Mouse (Mus musculus): ENCODE results near the gene Prps1l3. TPM values are rescaled to one million over a fixed set of nuclear protein-coding genes. Genes with fewer than 3 reads are reported as not detected.
"Not testable (repeated sequence)": the region's sequence is repeated elsewhere in the genome, so short reads cannot be mapped to it uniquely, and the experiment has no call there.

Gene Prps1l3
- total RNA-seq (2022) = 10 to 100 TPM; 14.1 to 16.2 (median 15.3) TPM

DNA sequence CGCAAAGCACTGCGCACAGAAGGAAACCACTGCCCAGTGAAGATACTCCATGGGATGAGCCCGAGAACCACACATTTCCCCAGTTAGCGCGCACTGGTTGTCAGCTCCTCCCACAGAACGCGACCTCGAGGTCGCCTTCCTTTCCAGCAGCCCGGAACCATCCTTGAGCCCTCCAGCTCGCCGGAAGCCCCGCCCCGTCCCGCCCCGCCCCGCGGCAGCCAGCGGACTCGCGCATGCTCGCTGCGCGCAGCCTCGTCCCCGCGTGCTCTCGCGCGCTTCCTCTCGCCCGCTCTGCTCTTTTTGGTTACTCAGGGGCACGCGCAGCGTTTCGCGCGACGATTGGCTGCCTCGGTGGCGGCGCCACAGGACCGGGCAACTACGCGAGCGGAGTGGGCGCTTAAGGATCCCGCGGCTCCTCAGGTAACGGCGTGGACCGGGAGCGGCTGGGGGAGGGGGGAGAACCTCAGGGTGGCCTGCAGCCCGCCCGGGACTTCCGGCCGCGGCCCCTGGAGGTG, at the start of gene Prps1l3, which contains the start of gene Mipol1:
TSS of gene Prps1l3 (plus strand) at position 221 of the 515 bp plus-strand sequence.
TSS of gene Mipol1 (plus strand) at position 236 of the 515 bp plus-strand sequence.
- peak; percentile 70 to 82 for DNase-seq (ENCODE audit: low spot score in 2 of 2)

DNA sequence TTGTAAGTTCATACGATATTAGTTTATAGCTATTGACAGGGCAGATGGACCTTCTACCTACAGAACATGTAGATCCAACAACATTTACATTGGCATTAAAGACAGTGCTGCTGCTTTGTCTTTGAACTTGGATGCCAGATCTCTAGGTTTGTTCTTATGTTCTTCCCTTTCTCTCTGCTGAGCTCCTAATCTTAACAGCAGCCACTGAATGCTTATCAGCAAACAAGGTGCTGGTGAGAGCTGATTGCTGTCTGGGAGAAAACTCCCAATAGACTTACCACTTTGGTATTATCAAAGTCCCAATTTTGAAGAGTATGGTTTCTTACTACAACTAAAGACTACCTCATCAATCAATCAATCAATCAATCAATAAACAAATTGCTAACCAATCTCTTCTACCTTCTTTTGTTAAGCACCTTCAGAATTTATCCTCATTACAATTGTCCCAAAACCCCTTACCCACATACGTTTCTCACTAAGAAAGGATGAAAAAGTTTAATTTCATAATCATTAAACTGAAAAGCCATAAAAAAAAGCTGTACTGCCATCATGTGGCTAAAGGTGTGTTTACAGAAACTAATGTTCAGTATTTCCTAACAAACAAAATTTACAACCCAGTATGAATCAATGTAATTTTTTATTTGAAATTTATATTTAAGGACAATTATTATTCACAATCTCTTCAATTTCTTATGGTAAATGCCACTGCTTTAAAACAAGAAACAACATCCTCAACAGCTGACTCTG, 45.6 kb upstream of the Prps1l3 start:
- DNase-seq (ENCODE audit: low spot score in 2 of 2) = no peak

DNA sequence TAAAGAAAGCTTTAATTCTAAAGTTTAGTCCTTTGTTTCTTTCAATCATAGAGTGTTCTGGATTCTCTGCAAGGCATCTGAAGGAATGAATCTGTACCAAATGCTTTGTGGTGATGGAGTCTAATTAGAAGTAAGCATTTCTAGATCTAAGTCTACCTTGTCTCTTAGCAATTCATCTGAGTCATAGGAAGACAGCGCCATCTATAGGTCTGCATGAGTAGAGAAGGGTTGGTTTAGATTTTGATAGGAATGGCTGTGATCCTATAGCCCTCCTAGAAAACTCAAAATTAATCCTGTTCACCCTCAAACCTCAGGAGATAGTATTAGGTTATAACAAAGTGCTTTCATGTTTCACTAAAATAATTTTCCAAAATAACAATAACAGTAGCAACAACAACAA, 44.7 kb upstream of the Prps1l3 start:
- DNase-seq (ENCODE audit: low spot score in 2 of 2) = no peak

DNA sequence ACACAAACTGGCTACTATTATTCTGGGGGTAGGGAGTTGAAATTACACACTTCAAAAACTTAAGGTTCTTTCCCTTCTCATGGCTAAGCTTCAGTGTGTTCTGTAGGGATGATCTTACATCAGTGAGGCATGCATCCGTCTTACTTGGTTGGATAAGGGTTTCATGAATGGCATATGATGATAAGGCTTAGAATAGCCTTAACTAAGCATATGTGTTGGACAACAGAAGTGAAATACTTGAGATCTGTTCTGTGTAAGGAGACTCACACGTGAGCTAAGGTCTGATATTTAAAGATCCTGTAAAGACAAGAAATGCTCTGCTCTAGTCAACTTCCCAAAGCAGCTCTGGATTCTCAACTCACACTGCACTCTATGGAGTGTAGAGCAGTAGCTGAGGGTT, 44.1 kb upstream of the Prps1l3 start:
- DNase-seq (ENCODE audit: low spot score in 2 of 2) = no peak

DNA sequence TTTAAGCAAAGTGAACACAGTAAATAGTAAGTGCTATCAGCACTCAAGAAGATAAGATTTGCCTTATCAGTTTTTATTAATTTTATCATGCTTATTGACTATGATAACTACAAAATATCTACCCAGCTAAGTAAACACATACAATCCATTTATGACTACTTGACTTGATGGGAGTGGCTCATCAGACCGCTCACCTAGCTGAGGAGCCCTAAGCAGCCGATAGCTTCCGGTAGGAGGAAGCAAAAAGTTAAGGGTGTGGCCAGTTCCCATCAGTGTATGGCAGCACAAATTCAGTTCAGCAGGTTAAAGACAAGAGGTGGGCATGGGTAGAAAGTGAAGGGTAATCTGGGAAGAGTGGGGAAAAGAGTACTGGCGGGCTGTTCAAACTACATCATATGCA, 43.2 kb upstream of the Prps1l3 start:
- DNase-seq (ENCODE audit: low spot score in 2 of 2) = no peak

DNA sequence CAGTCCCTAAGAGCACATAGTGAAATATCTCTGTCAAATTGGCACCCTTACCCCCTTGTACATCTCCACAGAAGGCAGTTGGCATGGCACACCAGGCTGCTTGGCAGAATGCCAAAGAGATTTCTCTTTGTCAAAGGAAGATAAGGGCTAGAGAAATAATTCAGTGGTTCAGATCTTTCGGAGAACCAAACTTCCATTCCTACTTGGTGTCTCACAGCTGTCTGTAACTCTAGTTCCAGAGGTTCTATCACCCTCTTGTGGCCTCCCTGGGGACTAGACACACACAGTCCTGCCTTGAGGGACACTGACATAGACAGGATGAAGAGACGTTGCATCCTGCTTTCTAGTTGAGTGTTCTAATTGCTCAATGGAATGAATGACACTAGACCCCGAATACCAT, 35.6 kb upstream of the Prps1l3 start:
- DNase-seq (ENCODE audit: low spot score in 2 of 2) = no peak

DNA sequence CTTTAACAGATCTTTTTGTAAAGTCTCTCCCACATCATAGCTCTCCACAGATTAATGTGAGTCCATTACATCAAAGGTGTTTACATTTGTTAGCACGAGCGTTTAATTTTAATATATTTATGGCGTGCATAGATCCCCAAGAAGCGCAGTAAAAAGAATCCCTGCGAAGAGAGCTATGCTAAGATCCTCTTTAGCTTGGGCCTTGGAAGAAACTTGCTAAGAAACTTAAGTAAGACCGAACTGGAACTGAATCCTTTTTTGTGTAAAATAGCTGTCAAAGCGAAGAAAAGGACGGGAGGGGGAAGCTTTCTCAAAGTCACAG, 34.0 kb upstream of the Prps1l3 start:
- DNase-seq (ENCODE audit: low spot score in 2 of 2) = no peak

DNA sequence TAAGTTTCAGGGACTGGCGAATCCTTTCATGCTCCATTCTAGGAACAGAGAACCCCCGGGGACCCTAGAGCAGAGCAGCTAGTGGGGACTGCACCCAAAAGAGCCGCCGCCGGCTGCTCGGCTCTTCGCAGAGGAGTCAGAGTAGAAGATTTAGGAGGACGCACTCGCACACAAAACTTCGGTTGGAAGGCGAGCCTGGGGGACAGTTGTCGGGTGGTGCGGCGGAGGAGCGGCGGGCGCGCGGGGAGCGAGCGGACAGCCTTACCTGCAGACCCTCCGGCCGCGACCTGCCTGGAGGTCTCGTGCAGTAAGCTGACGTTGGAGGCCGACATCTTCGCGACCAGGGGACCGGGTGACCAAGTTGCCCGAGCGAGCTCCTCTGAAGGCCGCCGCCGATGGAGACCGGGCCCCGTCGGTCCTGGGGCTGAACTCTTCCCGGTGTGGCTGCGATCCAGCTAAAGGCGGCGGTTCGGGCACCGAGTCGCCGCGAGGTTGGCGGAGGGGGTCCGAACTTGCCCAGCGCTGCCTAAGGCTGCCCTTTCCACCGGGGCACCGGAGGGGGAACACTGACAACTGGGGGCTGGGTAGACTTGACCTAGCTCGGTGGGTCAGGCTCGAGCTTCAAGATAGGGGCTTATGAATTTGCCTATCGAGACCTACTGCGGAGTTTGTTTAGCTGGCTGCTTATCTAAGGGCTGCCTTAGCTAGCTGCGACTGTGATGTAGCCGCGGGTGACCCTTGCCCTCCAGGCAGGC, 33.4 kb upstream of the Prps1l3 start:
- DNase-seq (ENCODE audit: low spot score in 2 of 2) = peak in 1 of 2 experiments; percentile 3

DNA sequence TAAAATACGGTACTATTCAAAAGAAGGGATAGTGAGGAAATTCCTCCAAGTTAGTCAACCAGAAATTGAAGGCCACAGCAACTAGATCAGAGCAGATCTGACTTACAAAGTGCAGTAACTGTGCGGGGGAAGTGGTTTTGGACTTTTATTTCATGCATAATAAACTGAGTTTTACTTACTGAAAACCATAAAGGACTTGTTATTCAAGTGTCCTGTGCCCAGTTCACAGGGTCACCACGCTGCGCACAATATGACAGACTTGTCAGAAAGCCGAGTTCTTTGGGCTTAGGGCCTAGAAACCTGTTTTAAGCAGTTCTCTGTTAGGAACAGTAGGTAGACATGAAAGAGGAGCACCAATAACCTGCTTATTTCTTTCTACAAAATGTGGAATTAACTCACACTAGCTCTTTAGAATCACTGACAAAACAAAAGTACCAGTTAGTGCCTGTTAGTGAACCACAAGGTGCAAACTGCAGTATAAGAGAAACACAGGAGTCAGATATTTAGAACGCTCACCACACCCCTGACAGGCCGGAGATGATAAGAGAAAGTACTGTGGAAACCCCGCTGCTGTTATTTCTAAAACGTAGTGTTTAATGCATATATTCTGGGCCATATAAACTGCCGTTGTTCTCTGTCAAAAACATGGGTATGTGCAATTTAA, 32.7 kb upstream of the Prps1l3 start, which contains the start of gene Slc25a21:
TSS of gene Slc25a21 (minus strand) at position 110 of the 664 bp plus-strand sequence.
- no peak for DNase-seq (ENCODE audit: low spot score in 2 of 2)

DNA sequence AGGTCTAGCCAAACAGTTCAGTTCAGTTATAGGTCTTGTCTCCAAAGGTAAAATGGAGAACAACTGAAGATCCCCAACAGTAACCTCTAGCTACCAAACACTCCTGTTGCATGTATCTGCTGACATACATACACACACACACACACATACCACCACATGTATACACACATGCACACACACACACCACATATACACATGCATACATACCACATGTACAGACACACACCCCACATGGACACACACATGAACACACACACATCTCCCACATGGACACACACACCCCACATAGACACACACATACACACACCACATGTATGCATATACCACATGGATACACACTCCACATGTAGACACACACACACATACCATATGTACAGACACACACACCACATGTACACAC, 31.9 kb upstream of the Prps1l3 start:
- DNase-seq (ENCODE audit: low spot score in 2 of 2) = no peak

DNA sequence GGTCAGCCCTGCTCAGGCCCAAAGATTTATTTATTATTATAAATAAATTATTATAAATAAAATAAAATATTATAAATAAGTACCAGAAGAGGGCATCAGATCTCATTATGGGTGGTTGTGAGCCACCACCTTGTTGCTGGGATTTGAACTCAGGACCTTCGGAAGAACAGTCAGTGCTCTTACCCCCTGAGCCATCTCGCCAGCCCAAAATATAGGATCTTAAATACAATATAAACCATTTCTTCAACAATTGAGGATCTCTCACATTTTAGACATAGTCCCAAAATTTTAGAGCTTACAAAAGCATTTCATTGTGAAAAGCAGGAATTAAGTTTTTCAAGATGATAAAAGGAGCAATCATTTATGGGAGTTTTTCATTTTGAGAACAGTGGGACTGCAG, 30.8 kb upstream of the Prps1l3 start:
- no peak for DNase-seq (ENCODE audit: low spot score in 2 of 2)

DNA sequence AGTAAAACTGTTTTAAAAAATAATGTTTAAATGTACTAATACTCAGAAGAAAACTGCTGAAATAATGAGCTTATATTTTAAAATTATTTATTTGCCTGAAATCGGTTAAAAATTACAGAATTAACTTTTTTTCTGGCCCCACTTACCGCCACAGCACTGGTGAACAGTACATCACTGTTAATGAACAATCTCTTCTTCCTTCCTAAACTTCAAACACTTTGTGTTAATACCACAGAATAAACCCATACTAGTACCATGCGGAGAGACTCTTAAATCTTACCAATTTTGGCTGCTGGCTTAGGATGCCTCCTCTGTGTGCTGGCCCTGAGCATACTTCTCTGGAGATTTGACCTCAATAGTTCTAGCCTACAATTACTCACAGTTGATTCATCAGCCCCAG, 28.3 kb upstream of the Prps1l3 start:
- DNase-seq (ENCODE audit: low spot score in 2 of 2) = no peak

DNA sequence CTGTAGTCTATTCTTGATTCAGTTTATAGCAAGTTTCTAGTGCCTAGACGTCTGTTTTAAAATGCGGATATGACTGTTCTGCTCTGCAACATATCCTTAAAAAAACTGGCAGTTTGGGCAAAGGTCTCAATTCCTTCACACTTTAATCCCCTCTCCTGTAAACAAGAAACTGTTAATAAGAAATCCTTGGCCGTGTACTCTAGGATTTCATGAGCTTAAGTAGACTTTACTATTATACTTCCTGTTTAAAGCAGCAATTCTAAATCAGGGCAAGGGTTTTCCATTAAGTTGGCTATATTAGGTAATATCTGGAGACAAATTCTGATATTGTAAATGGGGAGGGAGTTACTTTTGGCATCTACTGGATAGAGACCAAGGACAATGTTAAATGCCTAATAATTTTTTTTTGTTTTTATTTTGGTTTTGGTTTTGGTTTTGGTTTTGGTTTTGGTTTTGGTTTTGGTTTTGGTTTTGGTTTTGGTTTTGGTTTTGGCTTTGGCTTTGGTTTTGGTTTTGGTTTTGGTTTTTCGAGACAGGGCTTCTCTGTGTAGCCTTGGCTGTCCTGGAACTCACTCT, 25.8 kb upstream of the Prps1l3 start:
- no peak for DNase-seq (ENCODE audit: low spot score in 2 of 2)

DNA sequence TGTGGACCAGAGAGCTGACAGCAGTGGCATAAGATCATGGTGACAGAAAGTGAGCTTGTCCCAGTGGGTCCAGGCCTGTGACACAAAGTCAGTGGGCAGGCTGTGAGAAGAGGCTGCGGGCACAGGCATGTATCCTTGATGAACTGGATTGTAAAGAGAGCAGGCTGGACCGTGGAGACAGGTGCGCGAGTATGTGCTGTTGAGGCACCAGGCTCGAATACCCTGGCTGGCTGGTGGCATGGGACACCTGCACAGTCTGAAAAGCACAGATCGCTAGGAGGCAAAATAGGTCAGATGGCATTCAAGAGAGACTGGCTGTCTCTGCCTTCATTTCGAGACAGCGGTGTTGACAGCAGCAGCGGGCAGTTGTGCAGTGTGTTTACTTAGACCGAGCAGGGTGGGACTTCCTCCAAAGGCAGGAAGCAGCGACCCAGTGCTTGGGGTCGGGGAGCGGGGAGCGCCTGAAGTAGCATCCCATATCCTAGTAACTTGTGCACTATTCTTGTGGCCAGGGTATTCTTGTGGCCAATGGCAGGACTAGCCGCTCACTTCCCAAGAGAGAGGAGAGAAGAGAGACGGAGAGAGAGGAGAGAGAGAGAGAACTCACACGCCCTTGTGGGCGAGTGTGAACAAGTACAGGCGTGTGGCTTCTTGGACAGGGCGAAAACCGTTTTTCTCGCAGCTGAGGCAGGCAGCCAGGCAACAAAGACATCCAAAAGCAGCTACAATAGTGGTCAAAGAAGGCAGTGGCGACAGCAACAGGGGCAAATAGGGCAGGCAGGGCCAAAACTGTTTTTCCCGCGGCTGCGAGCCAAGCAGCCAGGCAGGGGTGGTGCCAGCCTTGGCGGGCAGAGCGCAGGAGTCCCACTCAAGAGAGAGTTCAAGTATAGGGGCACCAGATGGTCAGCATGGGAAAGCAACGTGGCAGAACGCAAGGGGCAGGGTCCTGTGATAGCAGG, 18.6 kb upstream of the Prps1l3 start:
- DNase-seq (ENCODE audit: low spot score in 2 of 2) = peak in 1 of 2 experiments; percentile 9

DNA sequence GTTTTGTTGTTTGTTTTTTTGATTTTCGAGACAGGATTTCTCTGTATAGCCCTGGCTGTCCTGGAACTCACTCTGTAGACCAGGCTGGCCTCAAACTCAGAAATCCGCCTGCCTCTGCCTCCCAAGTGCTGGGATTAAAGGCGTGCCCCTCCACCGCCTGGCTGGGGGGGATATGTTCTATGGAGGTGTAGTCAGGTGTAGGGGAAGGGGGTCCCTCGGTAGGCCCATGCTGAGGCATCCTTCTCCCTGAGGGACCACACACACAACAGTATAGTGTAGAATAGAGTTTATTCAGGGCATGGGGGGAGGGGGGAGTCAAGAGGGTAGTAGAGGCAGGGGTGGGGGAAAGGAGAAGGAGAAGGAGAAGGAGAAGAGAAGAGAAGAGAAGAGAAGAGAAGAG, 17.7 kb upstream of the Prps1l3 start:
- not testable (repeated sequence) for DNase-seq (ENCODE audit: low spot score in 2 of 2)

DNA sequence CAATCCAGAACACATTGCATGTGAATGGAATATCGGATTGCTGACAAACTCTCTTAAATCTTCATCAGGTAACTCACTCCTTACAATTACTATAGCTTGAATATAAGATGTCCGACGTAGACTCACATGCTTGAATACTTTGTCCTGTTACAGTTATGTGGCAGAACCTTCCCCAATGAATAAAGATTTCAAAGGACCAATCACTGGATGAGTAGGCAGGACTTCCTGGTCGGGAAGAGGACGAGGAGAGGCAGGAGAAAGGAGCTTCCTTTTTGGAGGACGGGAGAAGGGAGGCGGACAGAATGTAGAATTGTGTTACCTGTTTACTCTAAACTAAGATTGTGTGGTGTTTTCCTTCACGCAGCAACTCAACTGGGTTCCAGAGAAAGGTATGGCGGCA, 3.8 kb upstream of the Prps1l3 start:
- DNase-seq (ENCODE audit: low spot score in 2 of 2) = no peak

DNA sequence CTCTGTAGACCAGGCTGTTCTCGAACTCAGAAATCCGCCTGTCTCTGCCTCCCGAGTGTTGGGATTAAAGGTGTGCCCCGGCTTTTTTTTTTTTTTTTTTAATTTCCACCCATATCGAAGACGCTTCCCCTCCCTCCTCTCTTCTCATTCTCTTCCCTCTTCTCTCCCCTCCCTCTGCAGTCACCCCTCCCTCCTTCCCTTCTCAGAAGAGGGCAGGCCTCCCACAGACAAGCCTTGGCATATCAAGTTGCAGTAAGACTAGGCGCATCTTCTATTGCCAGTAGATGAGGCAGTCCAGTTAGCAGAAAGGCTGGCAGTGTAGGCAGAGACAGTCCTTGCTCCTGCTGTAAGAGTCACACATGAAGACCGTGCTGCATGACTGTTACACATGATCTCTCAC, 2.4 kb upstream of the Prps1l3 start:
- no peak for DNase-seq (ENCODE audit: low spot score in 2 of 2)

DNA sequence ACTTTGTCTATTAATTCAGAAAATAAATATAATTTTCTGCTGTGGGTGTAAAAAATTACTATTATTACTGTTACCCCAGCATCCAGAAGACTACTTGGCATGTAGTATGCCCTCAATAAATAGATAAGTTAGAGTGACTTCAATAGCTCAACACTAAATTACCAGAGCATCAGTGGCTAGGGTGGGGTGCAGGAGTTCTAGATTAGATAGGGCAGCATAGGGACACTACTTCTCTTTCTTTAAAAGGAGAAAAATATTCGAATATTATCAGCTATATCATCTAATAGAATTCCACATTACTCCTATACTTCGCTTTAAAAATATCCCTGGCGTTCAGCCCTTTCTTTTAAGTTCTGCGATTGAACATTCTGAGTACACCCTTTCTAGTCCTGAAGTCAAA, 509 bp upstream of the Prps1l3 start:
- no peak for DNase-seq (ENCODE audit: low spot score in 2 of 2)

DNA sequence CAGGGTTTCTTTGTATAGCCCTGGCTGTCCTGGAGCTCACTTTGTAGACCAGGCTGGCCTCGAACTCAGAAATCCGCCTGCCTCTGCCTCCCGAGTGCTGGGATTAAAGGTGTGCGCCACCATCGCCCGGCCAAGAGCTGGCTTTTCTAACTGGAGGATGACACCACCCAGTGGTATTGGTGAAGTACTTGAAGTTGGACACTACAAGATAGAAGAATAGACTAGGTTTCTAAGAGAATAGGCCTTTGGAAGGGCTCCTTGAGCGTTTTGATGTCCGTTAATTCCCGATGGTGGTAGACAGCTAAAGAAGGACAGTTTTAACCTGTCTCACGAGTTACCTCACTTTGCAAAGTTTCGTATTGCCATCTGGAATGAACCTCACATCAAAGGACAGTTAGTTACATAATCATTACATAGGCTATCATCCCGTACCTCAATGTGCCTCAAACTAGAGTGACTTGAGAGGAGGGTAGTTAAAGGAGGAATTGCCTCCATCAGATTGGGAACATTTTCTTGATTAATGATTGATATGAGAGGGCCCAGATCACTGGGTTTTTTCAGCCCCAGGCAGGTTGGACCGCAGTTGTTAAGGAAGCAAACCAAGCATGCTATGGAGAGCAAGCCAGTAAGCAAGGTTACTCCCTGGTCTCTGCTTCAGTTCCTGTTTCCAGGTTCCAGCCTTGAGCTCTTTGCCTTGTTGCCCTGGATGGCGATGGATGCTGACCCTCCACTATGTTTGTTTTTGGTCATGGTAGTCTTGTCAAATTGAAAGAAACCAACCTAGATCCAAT, 1.1 kb downstream of the Prps1l3 start:
- no peak for DNase-seq (ENCODE audit: low spot score in 2 of 2)

DNA sequence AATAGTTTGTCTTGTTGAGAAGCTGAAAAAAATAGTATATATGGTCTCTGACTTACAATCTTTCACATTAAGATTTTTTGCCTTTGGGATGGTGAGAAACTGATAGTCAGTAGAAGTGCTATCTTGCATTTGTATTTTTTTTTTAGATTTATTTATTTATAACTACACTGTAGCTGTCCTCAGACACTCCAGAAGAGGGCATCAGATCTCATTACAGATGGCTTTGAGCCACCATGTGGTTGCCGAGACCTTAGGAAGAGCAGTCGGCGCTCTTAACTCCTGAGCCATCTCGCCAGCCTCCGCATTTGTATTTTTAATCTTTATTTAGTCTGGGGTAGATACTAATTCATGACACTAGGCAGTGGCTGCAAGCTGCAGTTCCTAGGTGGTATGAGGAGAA, 3.2 kb downstream of the Prps1l3 start:
- DNase-seq (ENCODE audit: low spot score in 2 of 2) = no peak

Data from left cerebral cortex, adult 8-10 months (tissue).